Mouse (Mus musculus) midbrain, embryonic 14.5 days (tissue): Measurements from ENCODE around the gene Nfix. TPM values are rescaled to one million over a fixed set of nuclear protein-coding genes. Genes with fewer than 3 reads are reported as not detected.

ENCODE experiments used
- ATAC-seq: fragments of 200-750 bp; cut with Nextera tagmentation; 2 replicates; pipeline ENCODE4 v1.8.0; 2017; ENCODE audit warnings: moderate number of reproducible peaks, moderate library complexity; ENCODE audit not compliant: low FRiP score, low TSS enrichment
- DNase-seq: peaks from one replicate; pipeline ENCODE4 v3.0.0-alpha.2; 2015
- H3K27ac ChIP-seq: fragments of 300-500 bp; sonication (generic); replicated peaks from 2 replicates; pipeline ENCODE4 v1.5.1; 2014; ENCODE audit warnings: mild to moderate bottlenecking, low read depth, low read length, moderate library complexity
- H3K27me3 ChIP-seq: fragments of 300-500 bp; sonication (generic); 2 replicates; pipeline ENCODE4 v1.6.1; 2014; ENCODE audit warnings: low read length, control low read depth, mixed read lengths; ENCODE audit not compliant: control insufficient read depth, insufficient read depth
- H3K36me3 ChIP-seq: fragments of 300-500 bp; sonication (generic); 2 replicates; pipeline ENCODE4 v1.6.1; 2014; ENCODE audit warnings: low read length, control low read depth; ENCODE audit not compliant: control insufficient read depth, insufficient read depth
- H3K4me1 ChIP-seq: fragments of 300-500 bp; sonication (generic); 2 replicates; pipeline ENCODE4 v1.6.1; 2014; ENCODE audit warnings: mild to moderate bottlenecking, antibody characterized with exemption, low read length, control low read depth; ENCODE audit not compliant: control insufficient read depth, insufficient read depth
- H3K4me2 ChIP-seq: fragments of 300-500 bp; sonication (generic); 2 replicates; pipeline ENCODE4 v1.6.1; 2014; ENCODE audit warnings: mild to moderate bottlenecking, low read length, moderate library complexity
- H3K4me3 ChIP-seq: fragments of 300-500 bp; sonication (generic); replicated peaks from 2 replicates; pipeline ENCODE4 v1.5.1; 2014; ENCODE audit warnings: low read depth, low read length
- H3K9ac ChIP-seq: fragments of 300-500 bp; sonication (generic); replicated peaks from 2 replicates; pipeline ENCODE4 v1.6.1; 2014; ENCODE audit warnings: mild to moderate bottlenecking, low read length, moderate library complexity
- H3K9me3 ChIP-seq: fragments of 300-500 bp; sonication (generic); 2 replicates; pipeline ENCODE4 v1.6.1; 2016; ENCODE audit warnings: low read length, control low read depth, mixed read lengths; ENCODE audit not compliant: control insufficient read depth
- WGBS: fragments of 180-500 bp; shearing (Covaris S2); extraction: QIAGEN DNeasy Blood & Tissue Kit; methylation state at CpG from one replicate; pipeline ENCODE4 v1.1.7; 2014; 5-methylcytosine and 5-hydroxymethylcytosine counted together
- polyA plus RNA-seq: library from polyadenylated mRNA; unstranded; fragments of >200 nt; fragmentation: Nextera tagmentation; extraction: Ambion mirVana; gene quantifications from 2 replicates; pipeline ENCODE4 v1.2.1, GENCODE M21; 2014

Nfix gene
- polyA plus RNA-seq, 1 experiment from 2014 or later, result 45.9 TPM

DNA sequence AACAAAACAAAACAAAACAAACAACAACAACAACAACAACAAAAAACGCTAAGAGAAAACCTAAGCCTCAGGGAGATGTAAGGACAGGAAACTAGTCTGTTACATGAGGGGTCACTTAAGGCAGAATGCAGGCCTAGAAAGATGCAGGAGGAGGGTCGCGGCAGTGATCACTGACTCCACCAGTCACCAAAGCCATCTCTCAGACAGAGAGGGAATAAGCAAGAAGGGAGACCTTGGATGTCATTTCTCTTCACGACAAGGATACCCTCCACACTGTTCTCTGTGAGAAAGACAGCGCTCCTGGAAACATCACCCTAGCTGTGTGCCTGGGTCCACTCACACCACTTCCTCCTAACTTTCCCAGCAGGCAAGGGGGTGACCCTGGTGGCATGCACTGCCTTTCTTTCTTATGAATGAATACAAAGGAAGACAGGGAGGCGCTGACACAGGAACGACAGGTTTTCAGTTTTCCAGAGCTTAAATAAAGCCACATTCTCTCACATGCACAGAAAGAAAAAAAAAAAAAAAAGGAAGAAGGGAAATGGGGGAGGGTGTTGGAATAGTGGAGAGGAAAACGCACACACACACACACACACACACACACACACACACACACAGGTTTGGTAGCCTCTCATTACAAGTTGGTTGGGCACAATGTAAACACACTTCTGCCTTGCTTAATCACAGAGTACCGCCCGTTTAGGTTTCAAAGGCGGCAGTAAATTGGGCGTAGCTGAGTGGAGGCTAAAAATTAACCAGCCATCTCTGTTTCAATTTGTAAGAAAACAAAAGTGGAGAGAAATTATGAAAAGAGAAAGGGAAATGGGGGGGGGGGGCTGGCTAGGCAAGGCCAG lies 29.8 kb downstream of the Nfix start:
- peaks cover 32% of the 10 kb centered on the region for H3K27me3 ChIP-seq
- DNase-seq (no peak), ATAC-seq (no peak)
- no peaks in the 10 kb centered on the region for H3K9me3 ChIP-seq
- peak overlapping the region; percentile 12; the same call in 1 of the 2 replicates for H3K4me3 ChIP-seq
- WGBS, result 39% methylated on average over 12 of the region's 12 CpGs
- H3K4me1 ChIP-seq, result peaks cover 14% of the 10 kb centered on the region
- peak overlapping the region; percentile 50 for H3K4me2 ChIP-seq
- H3K27ac ChIP-seq, result no peak overlapping the region
- no peak overlapping the region for H3K9ac ChIP-seq
- no peaks in the 10 kb centered on the region; the same call in 1 of the 2 replicates for H3K36me3 ChIP-seq

DNA sequence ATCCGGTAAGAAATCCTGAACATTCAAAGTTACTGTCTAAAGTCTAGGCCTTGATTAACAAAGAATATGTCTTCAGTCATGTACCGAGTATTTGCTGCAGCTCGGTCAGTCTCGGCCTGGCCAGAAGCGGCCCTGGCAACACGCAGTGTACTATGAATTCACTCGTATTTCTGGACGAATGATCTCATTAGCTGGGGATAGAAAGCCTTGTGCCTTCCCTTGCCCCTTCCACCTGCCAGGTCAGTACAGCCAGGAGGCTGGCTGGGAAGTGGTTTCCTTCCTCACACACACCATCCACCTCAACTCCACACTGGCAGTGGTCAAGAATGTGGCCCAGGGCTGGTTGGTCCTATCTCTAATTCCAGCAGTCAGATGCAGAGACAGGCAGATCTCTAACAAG lies 30.8 kb downstream of the Nfix start:
- Histone ChIP-seq H3K9me3 (no peaks in the 10 kb centered on the region), H3K4me2 (0 out of 2 replicates have a peak overlapping the region, but pooled peaks have one; percentile 1), H3K4me1 (peaks cover 15% of the 10 kb centered on the region), H3K9ac (no peak overlapping the region), H3K27me3 (peaks cover 27% of the 10 kb centered on the region), H3K36me3 (no peaks in the 10 kb centered on the region; the same call in 1 of the 2 replicates), H3K4me3 (no peak overlapping the region), H3K27ac (no peak overlapping the region)
- 86% methylated on average over 8 of the region's 8 CpGs for WGBS
- DNase-seq (no peak), ATAC-seq (no peak)

- WGBS, result 88% methylated on average over 14 of the region's 14 CpGs
- DNase-seq (no peak), ATAC-seq (no peak)
- Histone ChIP-seq H3K4me3 (no peak overlapping the region), H3K36me3 (no peaks in the 10 kb centered on the region; the same call in 1 of the 2 replicates), H3K27me3 (peaks cover 33% of the 10 kb centered on the region), H3K4me1 (peaks cover 15% of the 10 kb centered on the region), H3K4me2 (0 out of 2 replicates have a peak overlapping the region, but pooled peaks have one; percentile 1), H3K9ac (no peak overlapping the region), H3K9me3 (no peaks in the 10 kb centered on the region), H3K27ac (no peak overlapping the region)
Measured at GRCm38 (mm10) chr8:84768343-84769095, 31.6 kb downstream of the Nfix start.

DNA sequence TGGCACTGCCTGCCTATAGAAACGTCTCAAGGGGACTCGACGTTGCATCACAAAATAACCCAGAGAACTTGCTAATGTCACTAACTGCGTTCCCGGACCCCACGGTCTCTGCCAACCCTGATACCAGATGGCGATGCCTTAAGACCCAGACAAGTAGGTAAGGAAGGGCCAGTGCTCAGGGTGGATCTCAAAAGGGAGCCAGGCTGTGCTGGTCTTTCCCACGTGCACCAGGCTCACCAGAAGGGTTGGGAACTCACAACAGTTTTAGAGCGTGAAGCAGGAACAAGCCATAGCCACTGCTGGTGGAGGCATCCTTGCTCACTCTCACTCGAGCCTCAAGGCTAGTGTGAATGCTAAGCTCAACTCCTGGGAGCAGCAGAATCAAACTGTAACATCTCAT lies 32.9 kb downstream of the Nfix start:
- ATAC-seq, result no peak
- Histone ChIP-seq H3K9ac (no peak overlapping the region), H3K36me3 (no peaks in the 10 kb centered on the region; the same call in 1 of the 2 replicates), H3K4me2 (no peak overlapping the region), H3K4me3 (no peak overlapping the region), H3K27me3 (peaks cover 32% of the 10 kb centered on the region), H3K4me1 (peaks cover 15% of the 10 kb centered on the region), H3K27ac (no peak overlapping the region), H3K9me3 (no peaks in the 10 kb centered on the region)
- WGBS, result 79% methylated on average over 10 of the region's 10 CpGs
- no peak for DNase-seq

DNA sequence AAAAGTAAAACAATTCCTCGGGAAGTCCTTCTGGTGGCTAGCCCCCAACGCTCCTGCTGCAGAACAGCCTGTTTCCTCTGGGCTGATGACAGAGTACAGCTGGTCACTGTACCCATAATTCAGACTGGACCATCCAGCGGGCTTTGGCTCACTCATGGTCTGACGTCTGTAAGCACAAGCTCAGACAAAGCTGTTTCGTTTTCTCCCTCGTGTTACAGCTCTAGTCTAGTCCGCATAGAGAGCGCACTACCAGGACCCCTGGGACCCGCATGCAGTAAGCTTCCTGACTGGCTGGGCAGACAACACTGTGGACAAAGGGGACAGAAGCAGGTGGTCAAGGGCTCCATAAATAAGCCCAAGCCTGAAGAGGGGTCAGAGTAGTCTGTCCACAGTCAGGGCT lies 33.7 kb downstream of the Nfix start:
- H3K4me3 ChIP-seq, result no peak overlapping the region
- H3K27ac ChIP-seq, result no peak overlapping the region
- H3K27me3 ChIP-seq, result peaks cover 28% of the 10 kb centered on the region
- H3K4me1 ChIP-seq, result peaks cover 15% of the 10 kb centered on the region
- no peaks in the 10 kb centered on the region for H3K9me3 ChIP-seq
- WGBS, result 49% methylated on average over 9 of the region's 9 CpGs
- no peak overlapping the region for H3K9ac ChIP-seq
- ATAC-seq (no peak), DNase-seq (no peak)
- H3K4me2 ChIP-seq, result no peak overlapping the region
- no peaks in the 10 kb centered on the region; the same call in 1 of the 2 replicates for H3K36me3 ChIP-seq

- Histone ChIP-seq H3K27ac (no peak overlapping the region), H3K9me3 (no peaks in the 10 kb centered on the region), H3K4me3 (no peak overlapping the region), H3K4me1 (peaks cover 15% of the 10 kb centered on the region), H3K36me3 (no peaks in the 10 kb centered on the region; the same call in 1 of the 2 replicates), H3K4me2 (peak overlapping the region; percentile 6; the same call in 1 of the 2 replicates), H3K27me3 (peaks cover 23% of the 10 kb centered on the region), H3K9ac (no peak overlapping the region)
- no peak for DNase-seq
- WGBS, result 8% methylated on average over 10 of the region's 10 CpGs
- no peak for ATAC-seq
Measured at GRCm38 (mm10) chr8:84765629-84766028, 34.5 kb downstream of the Nfix start.

DNA sequence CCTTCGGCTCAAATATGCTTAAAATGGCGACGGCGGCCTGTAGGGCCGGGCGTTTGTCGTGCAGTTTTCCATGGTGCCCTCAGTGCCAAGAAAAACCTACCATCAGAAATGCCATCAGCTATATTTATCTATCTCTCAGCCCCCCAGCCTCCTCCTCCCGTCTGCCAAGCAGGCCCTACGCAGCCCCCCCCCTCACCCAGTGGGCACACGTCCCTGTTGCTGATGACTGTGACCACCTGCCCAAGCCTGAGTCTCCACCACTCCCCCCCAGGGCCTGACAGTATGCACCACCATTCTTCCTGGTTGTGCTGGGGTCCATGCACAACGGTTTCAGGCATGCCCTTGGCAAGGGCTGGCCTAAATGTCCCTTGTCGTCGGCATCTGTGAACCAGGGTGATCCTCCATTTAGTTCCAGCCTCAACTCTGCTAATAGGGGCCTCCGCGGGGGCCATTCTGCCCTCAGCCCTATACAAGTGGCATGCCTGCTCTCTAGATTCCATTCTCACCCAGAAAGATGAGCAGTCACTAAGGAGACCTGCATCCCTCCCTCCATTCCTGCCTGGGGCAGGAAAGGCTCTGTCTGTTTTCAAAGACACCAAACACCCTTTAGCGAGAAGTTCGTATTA lies 35.2 kb downstream of the Nfix start:
- H3K4me3 ChIP-seq, result no peak overlapping the region
- no peak overlapping the region for H3K9ac ChIP-seq
- ATAC-seq, result no peak
- no peak for DNase-seq
- no peaks in the 10 kb centered on the region for H3K9me3 ChIP-seq
- peaks cover 15% of the 10 kb centered on the region for H3K4me1 ChIP-seq
- no peaks in the 10 kb centered on the region; the same call in 1 of the 2 replicates for H3K36me3 ChIP-seq
- 66% methylated on average over 17 of the region's 17 CpGs for WGBS
- 0 out of 2 replicates have a peak overlapping the region, but pooled peaks have one; percentile 15 for H3K4me2 ChIP-seq
- peaks cover 21% of the 10 kb centered on the region for H3K27me3 ChIP-seq
- no peak overlapping the region for H3K27ac ChIP-seq

GRCm38 (mm10) chr8:84764100-84764499 lies 36.0 kb downstream of the Nfix start:
- H3K27ac ChIP-seq, result no peak overlapping the region
- H3K4me1 ChIP-seq, result peaks cover 15% of the 10 kb centered on the region
- peaks cover 25% of the 10 kb centered on the region for H3K27me3 ChIP-seq
- no peaks in the 10 kb centered on the region for H3K9me3 ChIP-seq
- no peak for ATAC-seq
- no peaks in the 10 kb centered on the region; the same call in 1 of the 2 replicates for H3K36me3 ChIP-seq
- DNase-seq, result no peak
- no peak overlapping the region for H3K9ac ChIP-seq
- H3K4me2 ChIP-seq, result no peak overlapping the region
- no peak overlapping the region for H3K4me3 ChIP-seq
- WGBS, result 59% methylated on average over 4 of the region's 4 CpGs
